Mouse (Mus musculus) embryonic fibroblast, embryonic 13.5 days (primary cell): ENCODE results near the gene Flnb.

Source experiments
- CTCF ChIP-seq: IDR thresholded peaks from 2 replicates; pipeline ENCODE4 v1.5.1; 2011; ENCODE audit warnings: mild to moderate bottlenecking, control low read depth, low read length, moderate library complexity, borderline replicate concordance; ENCODE audit not compliant: insufficient read depth
- POLR2A ChIP-seq: IDR thresholded peaks from 2 replicates; pipeline ENCODE4 v1.6.1; 2011; ENCODE audit warnings: low read depth, mild to moderate bottlenecking, control low read depth, low read length, moderate library complexity

DNA sequence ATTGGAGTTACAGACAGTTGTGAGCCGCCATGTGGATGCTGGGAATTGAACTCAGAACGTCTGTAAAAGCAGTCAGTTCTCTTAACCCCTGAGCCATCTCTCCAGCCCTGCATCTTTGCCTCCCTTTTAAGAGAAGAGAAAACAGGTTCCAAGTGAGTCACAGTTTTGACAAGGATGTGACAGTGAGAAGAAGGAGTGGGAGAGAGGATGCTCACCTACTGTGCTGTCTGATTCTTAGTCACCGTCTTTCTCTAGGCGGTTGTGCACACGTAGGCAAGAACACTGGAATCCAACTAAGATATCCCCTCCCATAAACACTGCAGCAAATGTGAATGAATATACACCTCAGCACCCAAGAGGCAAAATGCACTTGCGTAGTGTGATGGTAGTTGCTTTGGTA lies 157.4 kb downstream of the Flnb start:
- TF ChIP-seq CTCF, result no peak
- no peak for TF ChIP-seq POLR2A
